Mouse (Mus musculus) midbrain, embryonic 13.5 days (tissue): ENCODE results near the gene Map10. TPM values are rescaled to one million over a fixed set of nuclear protein-coding genes. Genes with fewer than 3 reads are reported as not detected.

Experiments used
- ATAC-seq: fragments of 200-750 bp; cut with Nextera tagmentation; 2 replicates; pipeline ENCODE4 v1.8.0; 2017; ENCODE audit warnings: mild to moderate bottlenecking, moderate TSS enrichment, moderate library complexity
- H3K27ac ChIP-seq: fragments of 300-500 bp; sonication (generic); 2 replicates; pipeline ENCODE4 v1.5.1; 2015; ENCODE audit warnings: inconsistent platforms, mild to moderate bottlenecking, moderate library complexity
- H3K27me3 ChIP-seq: fragments of 300-500 bp; sonication (generic); 2 replicates; pipeline ENCODE4 v1.6.1; 2015; ENCODE audit warnings: mild to moderate bottlenecking, inconsistent platforms
- H3K36me3 ChIP-seq: fragments of 300-500 bp; sonication (generic); 2 replicates; pipeline ENCODE4 v1.6.1; 2015; ENCODE audit warnings: mild to moderate bottlenecking, inconsistent platforms
- H3K4me1 ChIP-seq: fragments of 300-500 bp; sonication (generic); replicated peaks from 2 replicates; pipeline ENCODE4 v1.6.1; 2015; ENCODE audit warnings: inconsistent platforms
- H3K4me2 ChIP-seq: fragments of 300-500 bp; sonication (generic); replicated peaks from 2 replicates; pipeline ENCODE4 v1.6.1; 2015; ENCODE audit warnings: moderate library complexity, mild to moderate bottlenecking, inconsistent platforms
- H3K4me3 ChIP-seq: fragments of 300-500 bp; sonication (generic); replicated peaks from 2 replicates; pipeline ENCODE4 v1.5.1; 2015; ENCODE audit warnings: mild to moderate bottlenecking, inconsistent platforms
- H3K9ac ChIP-seq: fragments of 300-500 bp; sonication (generic); replicated peaks from 2 replicates; pipeline ENCODE4 v1.6.1; 2015; ENCODE audit warnings: mild to moderate bottlenecking, inconsistent platforms
- H3K9me3 ChIP-seq: fragments of 300-500 bp; sonication (generic); 2 replicates; pipeline ENCODE4 v1.6.1; 2016; ENCODE audit warnings: mild to moderate bottlenecking, inconsistent platforms
- WGBS: fragments of 180-500 bp; shearing (Covaris S2); methylation state at CpG from one replicate; pipeline ENCODE4 v1.1.7; 2015; 5-methylcytosine and 5-hydroxymethylcytosine counted together
- polyA plus RNA-seq: library from polyadenylated mRNA; unstranded; fragments of >200 nt; fragmentation: Nextera tagmentation; extraction: Ambion mirVana; gene quantifications from 2 replicates; pipeline ENCODE4 v1.2.1, GENCODE M21; 2015

Gene Map10
- polyA plus RNA-seq, 1 experiment from 2014 or later, result 8.7 TPM

GRCm38 (mm10) chr8:125658508-125658907, 11.1 kb upstream of the Map10 start:
- H3K4me2 ChIP-seq, result no peak overlapping the region
- no peak overlapping the region for H3K4me3 ChIP-seq
- no peaks in the 10 kb centered on the region for H3K9me3 ChIP-seq
- peak; percentile 82 for ATAC-seq
- peaks cover 14% of the 10 kb centered on the region; the same call in 1 of the 2 replicates for H3K27me3 ChIP-seq
- H3K4me1 ChIP-seq, result peaks cover 21% of the 10 kb centered on the region
- H3K9ac ChIP-seq, result no peak overlapping the region
- no peaks in the 10 kb centered on the region for H3K36me3 ChIP-seq
- WGBS, result 40% methylated on average over 5 of the region's 5 CpGs
- no peak overlapping the region for H3K27ac ChIP-seq

GRCm38 (mm10) chr8:125658926-125659325, 10.7 kb upstream of the Map10 start:
- no peak overlapping the region for H3K4me3 ChIP-seq
- WGBS, result 68% methylated on average over 4 of the region's 4 CpGs
- no peak for ATAC-seq
- no peak overlapping the region for H3K27ac ChIP-seq
- H3K27me3 ChIP-seq, result peaks cover 14% of the 10 kb centered on the region; the same call in 1 of the 2 replicates
- no peaks in the 10 kb centered on the region for H3K36me3 ChIP-seq
- H3K4me2 ChIP-seq, result no peak overlapping the region
- no peaks in the 10 kb centered on the region for H3K9me3 ChIP-seq
- H3K9ac ChIP-seq, result no peak overlapping the region
- peaks cover 22% of the 10 kb centered on the region for H3K4me1 ChIP-seq

- Histone ChIP-seq H3K27ac (no peak overlapping the region), H3K9me3 (no peaks in the 10 kb centered on the region), H3K4me3 (no peak overlapping the region), H3K9ac (no peak overlapping the region), H3K36me3 (no peaks in the 10 kb centered on the region), H3K4me1 (peaks cover 26% of the 10 kb centered on the region), H3K4me2 (no peak overlapping the region), H3K27me3 (peaks cover 23% of the 10 kb centered on the region; the same call in 1 of the 2 replicates)
- ATAC-seq, result no peak
- WGBS, result 76% methylated on average over 6 of the region's 6 CpGs
Observed at GRCm38 (mm10) chr8:125660397-125660796, 9.2 kb upstream of the Map10 start.

GRCm38 (mm10) chr8:125661958-125662668, 7.5 kb upstream of the Map10 start:
- H3K9me3 ChIP-seq, result no peaks in the 10 kb centered on the region
- no peaks in the 10 kb centered on the region for H3K36me3 ChIP-seq
- peaks cover 30% of the 10 kb centered on the region for H3K27me3 ChIP-seq
- H3K4me2 ChIP-seq, result no peak overlapping the region
- WGBS, result 92% methylated on average over 13 of the region's 13 CpGs
- H3K4me3 ChIP-seq, result no peak overlapping the region
- peaks cover 42% of the 10 kb centered on the region for H3K4me1 ChIP-seq
- no peak overlapping the region for H3K27ac ChIP-seq
- no peak overlapping the region for H3K9ac ChIP-seq
- ATAC-seq, result no peak

- H3K4me3 ChIP-seq, result no peak overlapping the region
- no peaks in the 10 kb centered on the region for H3K9me3 ChIP-seq
- WGBS, result 58% methylated on average over 6 of the region's 6 CpGs
- no peak overlapping the region for H3K9ac ChIP-seq
- peaks cover 42% of the 10 kb centered on the region for H3K4me1 ChIP-seq
- ATAC-seq, result no peak
- H3K27ac ChIP-seq, result no peak overlapping the region
- no peak overlapping the region for H3K4me2 ChIP-seq
- peaks cover 33% of the 10 kb centered on the region for H3K27me3 ChIP-seq
- H3K36me3 ChIP-seq, result no peaks in the 10 kb centered on the region
Observed at GRCm38 (mm10) chr8:125662669-125663048, 7.0 kb upstream of the Map10 start.

- WGBS, result 38% methylated on average over 8 of the region's 8 CpGs
- H3K27ac ChIP-seq, result no peak overlapping the region
Observed at GRCm38 (mm10) chr8:125665183-125665875, 4.3 kb upstream of the Map10 start.

GRCm38 (mm10) chr8:125665876-125666186, 3.8 kb upstream of the Map10 start:
- Histone ChIP-seq H3K27ac (no peak overlapping the region), H3K4me2 (no peak overlapping the region), H3K27me3 (peaks cover 30% of the 10 kb centered on the region), H3K4me3 (no peak overlapping the region), H3K36me3 (peaks cover 3% of the 10 kb centered on the region), H3K9ac (no peak overlapping the region), H3K9me3 (peaks cover 5% of the 10 kb centered on the region), H3K4me1 (peaks cover 45% of the 10 kb centered on the region)
- 5% methylated on average over 2 of the region's 2 CpGs for WGBS
- no peak for ATAC-seq

More at GRCm38 (mm10) chr8:125665183-125665875, 4.3 kb upstream of the Map10 start:
- no peaks in the 10 kb centered on the region for H3K36me3 ChIP-seq
- no peak overlapping the region for H3K9ac ChIP-seq
- peaks cover 34% of the 10 kb centered on the region for H3K27me3 ChIP-seq
- H3K4me3 ChIP-seq, result no peak overlapping the region
- no peak overlapping the region for H3K4me2 ChIP-seq
- no peaks in the 10 kb centered on the region for H3K9me3 ChIP-seq
- ATAC-seq, result no peak
- H3K4me1 ChIP-seq, result peaks cover 47% of the 10 kb centered on the region

- Histone ChIP-seq H3K9ac (no peak overlapping the region), H3K4me3 (no peak overlapping the region), H3K36me3 (peaks cover 7% of the 10 kb centered on the region), H3K4me2 (no peak overlapping the region), H3K9me3 (peaks cover 9% of the 10 kb centered on the region), H3K27ac (no peak overlapping the region), H3K4me1 (peaks cover 45% of the 10 kb centered on the region), H3K27me3 (peaks cover 30% of the 10 kb centered on the region)
- no peak for ATAC-seq
- WGBS, result 10% methylated on average over 5 of the region's 5 CpGs
Observed at GRCm38 (mm10) chr8:125666201-125666600, 3.4 kb upstream of the Map10 start.

GRCm38 (mm10) chr8:125667248-125667647, 2.4 kb upstream of the Map10 start:
- Histone ChIP-seq H3K4me2 (no peak overlapping the region), H3K4me3 (no peak overlapping the region), H3K9me3 (peaks cover 19% of the 10 kb centered on the region), H3K27me3 (peaks cover 28% of the 10 kb centered on the region), H3K36me3 (peaks cover 17% of the 10 kb centered on the region), H3K9ac (no peak overlapping the region), H3K27ac (no peak overlapping the region), H3K4me1 (peaks cover 44% of the 10 kb centered on the region)
- WGBS, result 83% methylated on average over 2 of the region's 2 CpGs
- no peak for ATAC-seq

GRCm38 (mm10) chr8:125669159-125669699, 389 bp upstream of the Map10 start:
- Histone ChIP-seq H3K27me3 (peaks cover 24% of the 10 kb centered on the region), H3K36me3 (peaks cover 18% of the 10 kb centered on the region), H3K4me3 (peak overlapping the region; percentile 54), H3K4me2 (peak overlapping the region; percentile 72), H3K4me1 (peaks cover 30% of the 10 kb centered on the region), H3K9me3 (peaks cover 21% of the 10 kb centered on the region), H3K9ac (no peak overlapping the region), H3K27ac (0 out of 2 replicates have a peak overlapping the region, but pooled peaks have one; percentile 44)
- ATAC-seq, result peak; percentile 43
- 77% methylated on average over 14 of the region's 14 CpGs for whole genome bisulfite sequencing

- WGBS, result 98% methylated on average over 6 of the region's 6 CpGs
- Histone ChIP-seq H3K27me3 (peaks cover 22% of the 10 kb centered on the region), H3K27ac (no peak overlapping the region), H3K4me3 (peak overlapping the region; percentile 54), H3K4me1 (peaks cover 28% of the 10 kb centered on the region), H3K9ac (peak overlapping the region; percentile 77), H3K36me3 (peaks cover 18% of the 10 kb centered on the region), H3K4me2 (peak overlapping the region; percentile 72), H3K9me3 (peaks cover 21% of the 10 kb centered on the region)
- no peak for ATAC-seq
Observed at GRCm38 (mm10) chr8:125670420-125670819, 802 bp downstream of the Map10 start.

- Histone ChIP-seq H3K4me2 (no peak overlapping the region), H3K9ac (no peak overlapping the region), H3K27ac (no peak overlapping the region), H3K36me3 (peaks cover 18% of the 10 kb centered on the region), H3K4me1 (peaks cover 23% of the 10 kb centered on the region), H3K27me3 (peaks cover 22% of the 10 kb centered on the region), H3K4me3 (no peak overlapping the region), H3K9me3 (peaks cover 21% of the 10 kb centered on the region)
- 99% methylated on average over 9 of the region's 9 CpGs for WGBS
- no peak for ATAC-seq
Observed at GRCm38 (mm10) chr8:125670906-125671305, 1.3 kb downstream of the Map10 start.
